Mouse (Mus musculus) testis, adult 2 months (tissue): ENCODE measurements at regions not wholly inside any gene's neighbourhood (a gene's known extent, or its start where the extent isn't known, plus 50 kb on each side); places are given as distances from the start of the nearest gene placed in this dataset.

Experiments used
- CTCF ChIP-seq: fragments of 200-500 bp; IDR thresholded peaks from 2 replicates; pipeline ENCODE4 v1.5.1; 2012; ENCODE audit warnings: low read depth, mild to moderate bottlenecking, inconsistent platforms, low read length, moderate library complexity; ENCODE audit not compliant: control insufficient read depth, insufficient read depth, insufficient replicate concordance
- POLR2A ChIP-seq: fragments of 200-500 bp; IDR thresholded peaks from 2 replicates; pipeline ENCODE4 v1.6.1; 2012; ENCODE audit warnings: low read depth, mild to moderate bottlenecking, inconsistent platforms, low read length, moderate library complexity; ENCODE audit not compliant: control insufficient read depth

- TF ChIP-seq CTCF (no peak), POLR2A (no peak)
Measured at GRCm38 (mm10) chr11:89204948-89205545, 97.1 kb downstream of the Nog start.
